Mouse (Mus musculus): ENCODE measurements around the gene Epha1.

Gene Epha1

DNA sequence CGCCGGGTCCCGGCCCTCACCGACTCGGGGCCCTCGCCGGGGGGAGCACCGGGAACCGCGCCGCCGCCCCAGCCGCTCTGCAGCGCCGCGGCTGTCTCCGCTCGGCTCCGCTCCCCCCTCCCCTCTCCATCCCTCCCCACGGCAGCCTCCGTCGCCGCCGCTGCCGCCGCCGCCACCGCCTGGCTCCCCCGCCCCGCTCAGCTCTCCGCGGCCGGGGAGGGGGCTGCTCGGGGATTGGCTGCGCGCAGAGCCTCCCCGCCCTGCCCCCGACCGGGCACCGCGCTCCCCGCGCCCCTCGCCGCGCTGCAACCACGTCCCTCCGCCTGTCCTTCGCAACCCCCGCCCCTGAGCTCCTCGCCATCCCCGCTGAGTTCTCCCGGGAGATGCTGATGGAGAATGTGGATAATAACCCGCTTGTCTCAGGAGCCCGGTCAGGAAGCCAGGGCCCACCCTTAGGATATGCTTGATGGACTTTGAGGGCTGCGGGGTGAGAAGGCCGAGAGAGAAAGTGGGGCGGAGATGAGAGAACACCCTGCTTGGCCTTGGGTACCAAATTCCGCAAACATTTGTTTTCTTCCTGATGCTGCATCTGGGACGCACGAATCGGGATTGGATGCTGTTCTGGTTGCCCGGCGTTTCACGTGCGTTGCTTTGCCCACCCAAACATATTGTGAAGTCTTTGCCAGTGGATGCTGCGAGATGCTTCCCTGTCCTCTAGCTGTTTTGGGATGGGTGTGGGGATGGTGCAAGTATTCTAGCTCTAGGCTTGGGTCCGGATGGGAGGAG is 48.4 kb downstream of the Epha1 start, which contains the start of gene Fam131b:
TSS of gene Fam131b (minus strand) at position 162 of the 786 bp plus-strand sequence.
- DNase-seq (ENCODE audit: low spot score), result no peak

DNA sequence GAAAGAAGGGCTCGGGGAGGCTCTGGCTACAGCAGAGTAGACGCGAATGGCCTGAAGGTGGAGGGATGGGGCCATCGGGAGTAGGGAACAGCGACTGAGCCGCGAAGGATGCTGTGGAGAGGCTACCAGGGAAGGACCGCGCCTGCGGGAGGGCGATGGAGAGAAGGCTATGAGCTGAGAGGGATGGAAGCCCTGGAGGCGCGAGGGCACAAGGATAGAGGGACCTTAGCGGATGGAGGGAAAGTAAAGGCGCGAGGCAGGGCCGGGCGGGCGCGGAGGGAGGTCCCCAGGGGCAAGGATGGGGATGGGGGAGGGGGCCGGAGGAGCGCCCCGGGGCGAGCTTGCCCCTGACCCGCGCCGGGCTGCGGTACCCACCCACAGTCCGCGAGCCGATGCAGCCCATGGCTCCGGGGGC is 49.0 kb downstream of the Epha1 start:
- no peak for DNase-seq (ENCODE audit: low spot score)

DNA sequence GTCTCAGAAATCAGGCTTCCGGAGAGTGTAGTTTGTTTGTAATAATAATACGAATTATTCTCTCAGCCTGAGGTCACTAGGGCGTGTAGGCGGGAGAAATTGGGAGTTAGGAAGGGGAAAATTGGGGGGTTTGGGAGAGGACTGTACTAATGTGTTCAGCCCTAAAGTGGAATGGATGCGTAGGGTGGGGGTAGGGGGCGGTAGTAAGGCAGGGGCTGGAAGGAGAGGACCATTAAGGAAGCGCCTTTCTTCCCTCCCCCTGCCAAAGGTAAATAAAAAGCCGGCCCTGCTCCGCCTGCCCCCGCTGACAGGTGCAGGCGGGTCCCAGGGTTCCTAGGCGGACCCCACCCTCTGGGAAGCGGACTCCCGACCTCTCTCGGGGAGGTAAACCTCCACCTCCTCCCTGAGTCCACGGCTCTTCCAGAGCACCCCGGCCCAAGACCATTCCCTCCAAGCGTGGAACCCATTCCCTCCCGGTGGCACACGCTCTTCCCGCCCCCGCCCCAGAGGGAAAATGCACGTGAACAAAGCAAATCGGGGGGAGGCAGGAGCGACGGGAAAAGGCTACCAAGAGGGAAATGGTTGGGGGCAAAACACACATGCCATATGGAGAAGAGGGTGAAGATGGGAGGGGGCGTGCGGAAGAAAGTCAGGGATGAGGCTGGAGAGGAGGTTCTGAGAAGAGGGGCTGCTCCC is 49.5 kb downstream of the Epha1 start:
- no peak for DNase-seq (ENCODE audit: low spot score)

- no peak for DNase-seq (ENCODE audit: low spot score)
These were observed 54.8 kb downstream of the Epha1 start for GRCm38 (mm10) chr6:42318293-42318692.

DNA sequence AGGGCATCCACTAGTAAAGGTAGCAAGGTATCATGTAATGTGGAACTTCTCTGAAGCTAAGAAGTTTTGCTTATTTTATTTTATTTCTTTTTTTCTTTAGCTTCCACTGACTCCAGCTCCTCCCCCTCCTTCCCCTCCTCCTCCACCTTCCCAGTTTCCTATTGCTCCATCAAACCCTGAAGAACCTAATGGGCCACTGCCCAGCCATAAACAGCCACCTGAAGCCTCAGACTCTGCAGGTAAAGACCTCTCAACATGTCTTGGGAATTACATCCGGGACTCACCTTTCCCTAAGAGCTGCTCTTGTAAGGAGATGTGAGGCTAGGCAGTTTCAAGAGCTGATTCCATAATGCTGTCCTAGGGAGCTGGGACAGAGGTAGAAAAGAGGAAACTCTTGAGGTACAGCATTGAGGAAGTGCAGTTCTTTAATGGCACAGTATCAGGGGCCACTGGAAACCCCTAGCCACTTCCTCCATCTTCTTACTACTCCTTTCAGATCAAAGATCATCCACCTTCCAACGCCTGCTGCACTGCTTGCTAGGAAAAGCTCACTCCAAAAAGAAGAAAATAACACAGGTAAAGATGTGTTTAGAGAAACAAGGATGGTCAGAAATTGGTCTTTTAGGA is 62.5 kb downstream of the Epha1 start:
- no peak for DNase-seq (ENCODE audit: low spot score)

- DNase-seq (ENCODE audit: low spot score), result no peak
These were observed 63.2 kb downstream of the Epha1 start for GRCm38 (mm10) chr6:42309816-42310378.

All from lung, postnatal 25 days (tissue).